Mouse (Mus musculus): Measurements from ENCODE around the gene Gpc1. TPM values are rescaled to one million over a fixed set of nuclear protein-coding genes. Genes with fewer than 3 reads are reported as not detected.

The Gpc1 gene
- polyA plus RNA-seq, 1 experiment from 2014 or later, result 154 TPM

GRCm38 (mm10) chr1:92815100-92815499, 16.3 kb upstream of the Gpc1 start:
- Histone ChIP-seq H3K27ac (ENCODE audit: low read depth, low read length) (no peak overlapping the region), H3K27me3 (ENCODE audit: control insufficient read depth, insufficient read depth, low read length) (no peaks in the 10 kb centered on the region), H3K4me1 (replicated peaks; ENCODE audit: control insufficient read depth, insufficient read depth, low read length) (no peaks in the 10 kb centered on the region), H3K9ac (ENCODE audit: low read length) (no peak overlapping the region), H3K4me2 (ENCODE audit: low read depth, low read length, severe bottlenecking) (no peak overlapping the region), H3K36me3 (ENCODE audit: control insufficient read depth, insufficient read depth, low read length) (no peaks in the 10 kb centered on the region), H3K9me3 (ENCODE audit: control insufficient read depth, low read length) (no peaks in the 10 kb centered on the region), H3K4me3 (ENCODE audit: low read depth, low read length) (no peak overlapping the region)
- ATAC-seq (replicated peaks; ENCODE audit: low FRiP score) (no peak), DNase-seq (ENCODE audit: low spot score) (no peak)
- 73% methylated on average over 9 of the region's 9 CpGs for WGBS

- H3K4me3 ChIP-seq (ENCODE audit: low read depth, low read length), result no peak overlapping the region
- H3K27me3 ChIP-seq (ENCODE audit: control insufficient read depth, insufficient read depth, low read length), result no peaks in the 10 kb centered on the region
- 81% methylated on average over 5 of the region's 5 CpGs for whole genome bisulfite sequencing
- ATAC-seq (replicated peaks; ENCODE audit: low FRiP score), result no peak
- H3K36me3 ChIP-seq (ENCODE audit: control insufficient read depth, insufficient read depth, low read length), result no peaks in the 10 kb centered on the region
- no peaks in the 10 kb centered on the region for H3K4me1 ChIP-seq (replicated peaks; ENCODE audit: control insufficient read depth, insufficient read depth, low read length)
- H3K9me3 ChIP-seq (ENCODE audit: control insufficient read depth, low read length), result no peaks in the 10 kb centered on the region
- no peak overlapping the region for H3K4me2 ChIP-seq (ENCODE audit: low read depth, low read length, severe bottlenecking)
- no peak for DNase-seq (ENCODE audit: low spot score)
- H3K27ac ChIP-seq (ENCODE audit: low read depth, low read length), result no peak overlapping the region
- no peak overlapping the region for H3K9ac ChIP-seq (ENCODE audit: low read length)
Observed at GRCm38 (mm10) chr1:92815756-92816294, 15.6 kb upstream of the Gpc1 start.

GRCm38 (mm10) chr1:92830626-92831187, 738 bp upstream of the Gpc1 start:
- H3K36me3 ChIP-seq (ENCODE audit: control insufficient read depth, insufficient read depth, low read length), result no peaks in the 10 kb centered on the region; the same call in 1 of the 2 replicates
- peaks cover 18% of the 10 kb centered on the region for H3K4me1 ChIP-seq (replicated peaks; ENCODE audit: control insufficient read depth, insufficient read depth, low read length)
- no peaks in the 10 kb centered on the region for H3K9me3 ChIP-seq (ENCODE audit: control insufficient read depth, low read length)
- H3K9ac ChIP-seq (ENCODE audit: low read length), result peak overlapping the region; percentile 99
- H3K4me2 ChIP-seq (ENCODE audit: low read depth, low read length, severe bottlenecking), result peak overlapping the region; percentile 88
- DNase-seq (ENCODE audit: low spot score) (no peak), ATAC-seq (replicated peaks; ENCODE audit: low FRiP score) (0 out of 2 replicates have a peak, but pooled peaks have one; percentile 1)
- no peaks in the 10 kb centered on the region for H3K27me3 ChIP-seq (ENCODE audit: control insufficient read depth, insufficient read depth, low read length)
- H3K4me3 ChIP-seq (ENCODE audit: low read depth, low read length), result peak overlapping the region; percentile 94
- 5% methylated on average over 13 of the region's 13 CpGs for WGBS
- peak overlapping the region; percentile 94 for H3K27ac ChIP-seq (ENCODE audit: low read depth, low read length)

GRCm38 (mm10) chr1:92832011-92833010, 866 bp downstream of the Gpc1 start:
- Histone ChIP-seq H3K27me3 (ENCODE audit: control insufficient read depth, insufficient read depth, low read length) (no peaks in the 10 kb centered on the region), H3K27ac (ENCODE audit: low read depth, low read length) (peak overlapping the region; percentile 94), H3K9me3 (ENCODE audit: control insufficient read depth, low read length) (no peaks in the 10 kb centered on the region), H3K4me1 (replicated peaks; ENCODE audit: control insufficient read depth, insufficient read depth, low read length) (peaks cover 18% of the 10 kb centered on the region), H3K9ac (ENCODE audit: low read length) (peak overlapping the region; percentile 99), H3K36me3 (ENCODE audit: control insufficient read depth, insufficient read depth, low read length) (no peaks in the 10 kb centered on the region; the same call in 1 of the 2 replicates), H3K4me3 (ENCODE audit: low read depth, low read length) (peak overlapping the region; percentile 94), H3K4me2 (ENCODE audit: low read depth, low read length, severe bottlenecking) (peak overlapping the region; percentile 88)
- peak; percentile 83 for DNase-seq (ENCODE audit: low spot score)
- under 1% methylated on average over 62 of the region's 62 CpGs for WGBS
- ATAC-seq (replicated peaks; ENCODE audit: low FRiP score), result peak; percentile 40

DNA sequence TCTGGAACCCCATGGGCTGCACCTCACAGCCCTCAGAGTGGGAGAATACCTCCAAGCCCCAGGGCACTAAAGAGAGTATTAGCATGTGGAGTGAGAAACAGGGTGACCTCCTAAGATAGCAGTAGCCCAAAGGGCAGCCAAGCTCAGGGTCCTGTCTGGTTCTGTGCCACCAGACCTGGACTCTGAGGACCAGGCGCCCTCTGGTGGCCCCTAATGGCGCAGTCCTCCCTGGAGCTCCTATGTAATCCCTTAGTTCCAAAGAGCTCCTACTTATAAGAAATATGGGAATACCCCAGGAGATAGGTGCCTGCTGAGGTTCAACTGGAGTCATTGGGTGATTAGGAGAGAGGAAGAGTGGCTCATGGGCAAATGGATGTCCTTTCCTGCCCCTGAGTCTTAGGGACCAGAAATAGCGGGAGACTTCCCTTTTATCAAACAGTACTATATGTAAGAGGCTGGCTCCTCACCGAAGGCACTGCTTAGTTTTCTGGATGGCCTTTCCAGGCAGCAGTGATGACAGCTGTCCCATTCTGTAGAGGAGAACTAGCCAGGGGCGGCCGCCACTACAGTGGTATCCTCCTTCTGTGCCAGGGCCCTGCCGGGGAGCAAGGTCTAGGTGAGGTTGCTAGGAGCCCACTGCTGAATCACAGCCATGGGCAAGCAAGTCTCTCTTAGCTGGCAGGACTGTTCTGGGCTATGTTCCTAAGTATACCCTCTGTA, 2.7 kb downstream of the Gpc1 start:
- Histone ChIP-seq H3K4me2 (ENCODE audit: low read depth, low read length, severe bottlenecking) (peak overlapping the region; percentile 88), H3K4me1 (replicated peaks; ENCODE audit: control insufficient read depth, insufficient read depth, low read length) (peaks cover 18% of the 10 kb centered on the region), H3K4me3 (ENCODE audit: low read depth, low read length) (peak overlapping the region; percentile 94), H3K9ac (ENCODE audit: low read length) (peak overlapping the region; percentile 35; the same call in 1 of the 2 replicates), H3K27ac (ENCODE audit: low read depth, low read length) (no peak overlapping the region), H3K9me3 (ENCODE audit: control insufficient read depth, low read length) (no peaks in the 10 kb centered on the region), H3K27me3 (ENCODE audit: control insufficient read depth, insufficient read depth, low read length) (no peaks in the 10 kb centered on the region), H3K36me3 (ENCODE audit: control insufficient read depth, insufficient read depth, low read length) (no peaks in the 10 kb centered on the region; the same call in 1 of the 2 replicates)
- 66% methylated on average over 7 of the region's 7 CpGs for WGBS
- peak; percentile 91 for DNase-seq (ENCODE audit: low spot score)
- ATAC-seq (replicated peaks; ENCODE audit: low FRiP score), result peak; percentile 24

DNA sequence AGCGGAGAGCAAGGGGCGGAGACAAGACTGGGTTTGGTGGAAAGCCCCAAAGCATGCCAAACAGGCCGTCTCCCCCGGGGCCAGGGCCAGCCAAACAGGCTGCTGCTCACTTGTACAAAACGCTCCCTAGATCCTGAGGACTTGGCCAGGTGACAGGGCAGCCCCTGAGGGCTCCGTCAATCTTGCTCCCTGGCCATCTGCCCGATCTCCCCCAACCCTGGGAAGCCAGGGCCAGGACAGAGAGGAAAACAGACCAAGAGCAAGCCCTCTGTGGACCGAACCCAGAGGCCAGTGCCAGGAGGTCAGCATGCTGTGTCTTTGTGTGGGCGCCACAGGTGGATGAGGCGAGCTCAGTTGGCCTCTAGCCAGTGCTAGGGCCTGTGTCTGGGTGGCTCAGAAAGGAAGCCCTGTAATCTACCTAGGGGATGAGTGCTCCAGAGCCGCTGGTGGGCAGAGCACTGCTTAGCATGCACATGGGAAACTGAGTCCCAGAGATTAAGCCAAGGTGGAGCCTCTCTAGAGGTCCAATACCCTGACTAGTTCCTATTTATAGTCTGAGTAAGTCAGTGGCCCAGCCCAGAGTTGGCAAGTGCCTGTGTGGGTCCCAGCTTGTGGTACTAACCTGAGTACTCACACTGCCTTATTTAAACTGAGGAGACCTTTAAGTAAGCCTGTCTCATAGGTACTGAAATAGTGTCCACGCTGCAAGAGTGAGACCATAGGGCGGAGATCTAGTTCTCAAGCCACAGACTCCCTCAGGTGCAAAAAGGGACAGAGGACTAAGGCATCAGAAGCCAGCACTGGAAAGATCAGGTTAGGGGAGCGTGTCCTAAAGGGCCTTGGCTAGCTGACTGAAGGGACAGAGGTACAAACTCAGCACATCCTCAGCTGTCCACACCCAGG, 6.7 kb downstream of the Gpc1 start:
- no peaks in the 10 kb centered on the region for H3K9me3 ChIP-seq (ENCODE audit: control insufficient read depth, low read length)
- WGBS, result 87% methylated on average over 14 of the region's 14 CpGs
- ATAC-seq (replicated peaks; ENCODE audit: low FRiP score) (no peak), DNase-seq (ENCODE audit: low spot score) (no peak)
- H3K9ac ChIP-seq (ENCODE audit: low read length), result no peak overlapping the region
- no peaks in the 10 kb centered on the region; the same call in 1 of the 2 replicates for H3K36me3 ChIP-seq (ENCODE audit: control insufficient read depth, insufficient read depth, low read length)
- no peak overlapping the region for H3K27ac ChIP-seq (ENCODE audit: low read depth, low read length)
- peaks cover 10% of the 10 kb centered on the region for H3K4me1 ChIP-seq (replicated peaks; ENCODE audit: control insufficient read depth, insufficient read depth, low read length)
- no peak overlapping the region for H3K4me2 ChIP-seq (ENCODE audit: low read depth, low read length, severe bottlenecking)
- no peak overlapping the region for H3K4me3 ChIP-seq (ENCODE audit: low read depth, low read length)
- no peaks in the 10 kb centered on the region for H3K27me3 ChIP-seq (ENCODE audit: control insufficient read depth, insufficient read depth, low read length)

- Histone ChIP-seq H3K9ac (ENCODE audit: low read length) (no peak overlapping the region), H3K4me2 (ENCODE audit: low read depth, low read length, severe bottlenecking) (no peak overlapping the region), H3K4me3 (ENCODE audit: low read depth, low read length) (no peak overlapping the region), H3K27ac (ENCODE audit: low read depth, low read length) (no peak overlapping the region), H3K36me3 (ENCODE audit: control insufficient read depth, insufficient read depth, low read length) (no peaks in the 10 kb centered on the region; the same call in none of the 2 replicates), H3K27me3 (ENCODE audit: control insufficient read depth, insufficient read depth, low read length) (no peaks in the 10 kb centered on the region), H3K4me1 (replicated peaks; ENCODE audit: control insufficient read depth, insufficient read depth, low read length) (peaks cover 9% of the 10 kb centered on the region), H3K9me3 (ENCODE audit: control insufficient read depth, low read length) (no peaks in the 10 kb centered on the region)
- WGBS, result 90% methylated on average over 7 of the region's 7 CpGs
- DNase-seq (ENCODE audit: low spot score), result no peak
- no peak for ATAC-seq (replicated peaks; ENCODE audit: low FRiP score)
Observed at GRCm38 (mm10) chr1:92839211-92839610, 7.8 kb downstream of the Gpc1 start.
